Mouse (Mus musculus) layer of hippocampus, adult 2 months (tissue): Measurements from ENCODE around the gene Zfp985. TPM values are rescaled to one million over a fixed set of nuclear protein-coding genes. Genes with fewer than 3 reads are reported as not detected.
"Not testable (repeated sequence)": the region's sequence is repeated elsewhere in the genome, so short reads cannot be mapped to it uniquely, and the experiment has no call there.

Experiments
- DNase-seq, 2 experiments: peaks; one replicate each; pipeline ENCODE4 v3.0.0; 2022; ENCODE audit warnings: low spot score in 2 of 2
- H3K27ac ChIP-seq: fragments of 200-600 bp; 2 replicates; pipeline ENCODE4 v1.8.1; 2022
- H3K4me3 ChIP-seq: fragments of 200-600 bp; 2 replicates; pipeline ENCODE4 v1.8.1; 2022; ENCODE audit warnings: mild to moderate bottlenecking
- CTCF ChIP-seq: fragments of 200-600 bp; conservative IDR thresholded peaks from 2 replicates; pipeline ENCODE4 v1.8.1; 2022; ENCODE audit warnings: antibody characterized with exemption, mild to moderate bottlenecking, moderate library complexity
- total RNA-seq, 2 experiments: library from RNA; stranded (reverse); gene quantifications; 2 replicates each; pipeline ENCODE4 v1.2.3; 2021

Gene Zfp985
- total RNA-seq, 2 experiments from 2014 or later = not detected

GRCm38 (mm10) chr4:147565426-147566220, 12.5 kb downstream of the Zfp985 start:
- no peak for TF ChIP-seq CTCF

GRCm38 (mm10) chr4:147571156-147571555, 18.1 kb downstream of the Zfp985 start:
- not testable (repeated sequence) for DNase-seq, H3K27ac ChIP-seq, H3K4me3 ChIP-seq

More at GRCm38 (mm10) chr4:147565426-147566220, 12.5 kb downstream of the Zfp985 start:
- Histone ChIP-seq H3K4me3 (no peak overlapping the region), H3K27ac (no peak overlapping the region)
- DNase-seq = no peak

GRCm38 (mm10) chr4:147579371-147579770, 26.3 kb downstream of the Zfp985 start:
- DNase-seq, H3K27ac ChIP-seq, H3K4me3 ChIP-seq: not testable (repeated sequence)

GRCm38 (mm10) chr4:147586511-147587473, 33.7 kb downstream of the Zfp985 start:
- Histone ChIP-seq H3K4me3 (no peak overlapping the region), H3K27ac (no peak overlapping the region)
- no peak for TF ChIP-seq CTCF

GRCm38 (mm10) chr4:147594630-147595029, 41.6 kb downstream of the Zfp985 start:
- DNase-seq, H3K27ac ChIP-seq, H3K4me3 ChIP-seq: not testable (repeated sequence)

More at GRCm38 (mm10) chr4:147586511-147587473, 33.7 kb downstream of the Zfp985 start:
- no peak for DNase-seq

- DNase-seq = no peak
- TF ChIP-seq CTCF = no peak
- no peak overlapping the region for H3K27ac ChIP-seq
- no peak overlapping the region for H3K4me3 ChIP-seq
Measured at GRCm38 (mm10) chr4:147597685-147598084, 44.6 kb downstream of the Zfp985 start.

- H3K27ac ChIP-seq = no peak overlapping the region
- H3K4me3 ChIP-seq = no peak overlapping the region
- DNase-seq = no peak
- TF ChIP-seq CTCF = no peak
Measured at GRCm38 (mm10) chr4:147598831-147599230, 45.8 kb downstream of the Zfp985 start.

GRCm38 (mm10) chr4:147601881-147602280, 48.8 kb downstream of the Zfp985 start:
- Histone ChIP-seq H3K27ac (no peak overlapping the region), H3K4me3 (no peak overlapping the region)
- TF ChIP-seq CTCF = no peak
- no peak for DNase-seq

GRCm38 (mm10) chr4:147603806-147604205, 50.7 kb downstream of the Zfp985 start:
- no peak overlapping the region for H3K27ac ChIP-seq
- no peak overlapping the region for H3K4me3 ChIP-seq
- DNase-seq = no peak
- no peak for TF ChIP-seq CTCF

GRCm38 (mm10) chr4:147605521-147605920, 52.4 kb downstream of the Zfp985 start:
- TF ChIP-seq CTCF = no peak
- no peak for DNase-seq
- Histone ChIP-seq H3K4me3 (no peak overlapping the region), H3K27ac (no peak overlapping the region)

- not testable (repeated sequence) for H3K4me3 ChIP-seq, H3K27ac ChIP-seq, DNase-seq
Measured at GRCm38 (mm10) chr4:147606511-147606910, 53.4 kb downstream of the Zfp985 start.

GRCm38 (mm10) chr4:147633818-147634262, 80.8 kb downstream of the Zfp985 start:
- H3K27ac ChIP-seq, DNase-seq, H3K4me3 ChIP-seq: not testable (repeated sequence)

Other genes with a start within 250 kb of the Zfp985 start
- not detected for gene Zfp988, start 247.6 kb upstream of the Zfp985 start, total RNA-seq
- not detected for gene Zfp978, start 192.0 kb upstream of the Zfp985 start, total RNA-seq
- gene Zfp982, start 60.9 kb upstream of the Zfp985 start, total RNA-seq = 1 to 10 TPM; 2.9 to 3.1 TPM
- under 1 TPM; 0.17 to 0.28 TPM for gene Gm16503, start 13.1 kb upstream of the Zfp985 start, total RNA-seq
- under 1 TPM; 0.44 to 0.49 TPM for gene Zfp979, start 89.2 kb downstream of the Zfp985 start, total RNA-seq
- gene Zfp534, start 149.3 kb downstream of the Zfp985 start, total RNA-seq = under 1 TPM in 1 of 2 experiments, not detected in 1; 0.15 TPM